Mouse (Mus musculus) hindbrain, embryonic 13.5 days (tissue): ENCODE data around the gene Capn15. TPM values are rescaled to one million over a fixed set of nuclear protein-coding genes. Genes with fewer than 3 reads are reported as not detected.

ENCODE experiments used
- ATAC-seq: fragments of 200-750 bp; cut with Nextera tagmentation; 2 replicates; pipeline ENCODE4 v1.8.0; 2017; ENCODE audit warnings: moderate TSS enrichment; ENCODE audit not compliant: low FRiP score
- H3K27ac ChIP-seq: fragments of 300-500 bp; sonication (generic); 2 replicates; pipeline ENCODE4 v1.5.1; 2015; ENCODE audit warnings: inconsistent platforms, mild to moderate bottlenecking, moderate library complexity
- H3K27me3 ChIP-seq: fragments of 300-500 bp; sonication (generic); 2 replicates; pipeline ENCODE4 v1.6.1; 2015; ENCODE audit warnings: mild to moderate bottlenecking, inconsistent platforms
- H3K36me3 ChIP-seq: fragments of 300-500 bp; sonication (generic); 2 replicates; pipeline ENCODE4 v1.6.1; 2015; ENCODE audit warnings: mild to moderate bottlenecking, inconsistent platforms
- H3K4me1 ChIP-seq: fragments of 300-500 bp; sonication (generic); replicated peaks from 2 replicates; pipeline ENCODE4 v1.6.1; 2015; ENCODE audit warnings: inconsistent platforms
- H3K4me2 ChIP-seq: fragments of 300-500 bp; sonication (generic); 2 replicates; pipeline ENCODE4 v1.6.1; 2015; ENCODE audit warnings: inconsistent platforms, mild to moderate bottlenecking, moderate library complexity
- H3K4me3 ChIP-seq: fragments of 300-500 bp; sonication (generic); 2 replicates; pipeline ENCODE4 v1.5.1; 2015; ENCODE audit warnings: mild to moderate bottlenecking, inconsistent platforms
- H3K9ac ChIP-seq: fragments of 300-500 bp; sonication (generic); 2 replicates; pipeline ENCODE4 v1.6.1; 2015; ENCODE audit warnings: mild to moderate bottlenecking, inconsistent platforms
- H3K9me3 ChIP-seq: fragments of 300-500 bp; sonication (generic); 2 replicates; pipeline ENCODE4 v1.6.1; 2016; ENCODE audit warnings: inconsistent platforms
- WGBS: fragments of 180-500 bp; shearing (Covaris S2); methylation state at CpG from one replicate; pipeline ENCODE4 v1.1.7; 2015; 5-methylcytosine and 5-hydroxymethylcytosine counted together
- polyA plus RNA-seq: library from polyadenylated mRNA; unstranded; fragments of >200 nt; fragmentation: Nextera tagmentation; extraction: Ambion mirVana; gene quantifications from 2 replicates; pipeline ENCODE4 v1.2.1, GENCODE M21; 2015

Gene Capn15
- polyA plus RNA-seq, 1 experiment from 2014 or later = 21.6 TPM

DNA sequence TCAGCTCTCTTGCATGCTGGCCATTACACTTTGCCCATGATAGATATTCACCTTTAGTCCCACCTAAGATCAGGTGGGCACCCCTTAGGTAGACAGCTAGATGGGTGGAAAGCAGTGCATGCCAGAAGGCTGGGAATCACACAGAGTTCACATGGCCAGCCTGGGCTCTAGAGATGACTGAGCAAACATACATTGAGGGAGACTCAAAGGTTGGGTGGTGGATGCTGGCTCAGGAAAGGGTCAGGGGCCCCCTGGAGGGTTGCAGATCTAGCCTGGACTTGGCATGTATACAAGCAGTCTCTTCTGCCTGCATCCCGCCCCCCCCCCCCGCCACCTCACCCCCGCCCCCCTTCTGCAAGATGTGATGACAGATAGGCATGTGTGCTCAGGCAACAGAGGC is 34.9 kb downstream of the Capn15 start:
- peaks cover 15% of the 10 kb centered on the region for H3K4me1 ChIP-seq
- no peak overlapping the region for H3K27ac ChIP-seq
- H3K27me3 ChIP-seq = peaks cover 54% of the 10 kb centered on the region
- 0 out of 2 replicates have a peak overlapping the region, but pooled peaks have one; percentile 56 for H3K4me2 ChIP-seq
- 7% methylated on average over 3 of the region's 3 CpGs for WGBS
- H3K4me3 ChIP-seq = no peak overlapping the region
- ATAC-seq = no peak
- no peak overlapping the region for H3K9ac ChIP-seq
- H3K9me3 ChIP-seq = no peaks in the 10 kb centered on the region
- H3K36me3 ChIP-seq = no peaks in the 10 kb centered on the region

- 70% methylated on average over 5 of the region's 5 CpGs for WGBS
- no peak for ATAC-seq
- Histone ChIP-seq H3K4me2 (no peak overlapping the region), H3K36me3 (no peaks in the 10 kb centered on the region), H3K9ac (no peak overlapping the region), H3K9me3 (no peaks in the 10 kb centered on the region), H3K4me3 (no peak overlapping the region), H3K27ac (no peak overlapping the region), H3K4me1 (peaks cover 15% of the 10 kb centered on the region), H3K27me3 (peaks cover 56% of the 10 kb centered on the region)
Observed at GRCm38 (mm10) chr17:25949981-25950380, 35.6 kb downstream of the Capn15 start.

DNA sequence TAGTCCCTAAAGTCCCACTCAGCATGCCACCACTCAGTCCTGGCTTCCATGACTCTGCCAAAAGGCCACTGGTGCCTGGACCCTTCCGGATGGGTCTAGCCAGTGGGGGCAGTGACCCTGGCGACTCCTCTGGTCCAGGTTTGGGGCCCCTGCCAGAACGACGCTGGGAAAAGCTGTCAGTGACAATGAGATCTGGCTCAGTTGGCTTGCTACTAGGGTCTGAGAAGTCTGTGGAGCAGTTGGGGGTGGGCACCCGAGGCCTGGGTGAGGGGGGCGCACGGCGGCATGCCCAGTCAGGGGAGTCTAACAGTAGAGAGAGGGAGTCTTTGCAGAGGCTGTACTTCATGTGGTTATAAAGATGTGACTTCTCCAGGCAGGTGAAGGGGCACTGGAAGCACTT is 37.5 kb downstream of the Capn15 start:
- H3K36me3 ChIP-seq = no peaks in the 10 kb centered on the region
- H3K9ac ChIP-seq = no peak overlapping the region
- ATAC-seq = no peak
- no peaks in the 10 kb centered on the region for H3K9me3 ChIP-seq
- H3K4me3 ChIP-seq = no peak overlapping the region
- H3K4me1 ChIP-seq = peaks cover 15% of the 10 kb centered on the region
- no peak overlapping the region for H3K4me2 ChIP-seq
- WGBS = 75% methylated on average over 8 of the region's 8 CpGs
- no peak overlapping the region for H3K27ac ChIP-seq
- H3K27me3 ChIP-seq = peaks cover 40% of the 10 kb centered on the region

- peaks cover 35% of the 10 kb centered on the region for H3K27me3 ChIP-seq
- H3K36me3 ChIP-seq = no peaks in the 10 kb centered on the region
- 92% methylated on average over 4 of the region's 4 CpGs for WGBS
- no peak overlapping the region for H3K9ac ChIP-seq
- H3K4me3 ChIP-seq = no peak overlapping the region
- ATAC-seq = no peak
- no peak overlapping the region for H3K4me2 ChIP-seq
- H3K27ac ChIP-seq = no peak overlapping the region
- H3K4me1 ChIP-seq = peaks cover 17% of the 10 kb centered on the region
- no peaks in the 10 kb centered on the region for H3K9me3 ChIP-seq
Observed at GRCm38 (mm10) chr17:25947576-25947975, 38.0 kb downstream of the Capn15 start.

DNA sequence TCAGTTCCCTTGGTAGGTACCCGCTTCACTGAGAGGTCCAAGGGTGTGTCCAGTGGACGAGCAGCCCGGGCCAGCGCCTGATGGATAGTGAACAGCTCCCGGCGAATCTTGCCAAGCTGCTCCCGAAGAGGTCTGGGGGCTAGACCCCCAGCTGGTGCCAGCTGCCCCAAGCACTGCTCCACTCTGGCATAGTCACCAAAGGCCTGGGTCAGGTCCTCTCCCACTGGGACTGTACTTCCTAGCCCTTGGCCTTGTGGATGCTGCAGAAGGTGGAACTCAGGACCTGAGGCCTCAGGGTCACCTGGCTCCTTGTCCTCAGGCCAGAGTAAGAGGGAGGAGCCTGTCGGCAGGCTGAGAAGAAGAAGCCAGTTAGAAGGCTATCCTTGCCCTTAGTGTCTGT is 38.7 kb downstream of the Capn15 start:
- H3K4me3 ChIP-seq = no peak overlapping the region
- H3K27me3 ChIP-seq = peaks cover 28% of the 10 kb centered on the region
- no peak overlapping the region for H3K27ac ChIP-seq
- H3K36me3 ChIP-seq = no peaks in the 10 kb centered on the region
- no peak overlapping the region for H3K9ac ChIP-seq
- no peak for ATAC-seq
- no peaks in the 10 kb centered on the region for H3K9me3 ChIP-seq
- 91% methylated on average over 8 of the region's 8 CpGs for WGBS
- no peak overlapping the region for H3K4me2 ChIP-seq
- H3K4me1 ChIP-seq = peaks cover 18% of the 10 kb centered on the region

- H3K9me3 ChIP-seq = no peaks in the 10 kb centered on the region
- peaks cover 15% of the 10 kb centered on the region for H3K4me1 ChIP-seq
- H3K27ac ChIP-seq = no peak overlapping the region
- 72% methylated on average over 7 of the region's 7 CpGs for WGBS
- peaks cover 23% of the 10 kb centered on the region for H3K27me3 ChIP-seq
- no peak overlapping the region for H3K4me3 ChIP-seq
- no peaks in the 10 kb centered on the region for H3K36me3 ChIP-seq
- no peak overlapping the region for H3K9ac ChIP-seq
- no peak overlapping the region for H3K4me2 ChIP-seq
- ATAC-seq = no peak
Observed at GRCm38 (mm10) chr17:25946349-25946748, 39.2 kb downstream of the Capn15 start.

DNA sequence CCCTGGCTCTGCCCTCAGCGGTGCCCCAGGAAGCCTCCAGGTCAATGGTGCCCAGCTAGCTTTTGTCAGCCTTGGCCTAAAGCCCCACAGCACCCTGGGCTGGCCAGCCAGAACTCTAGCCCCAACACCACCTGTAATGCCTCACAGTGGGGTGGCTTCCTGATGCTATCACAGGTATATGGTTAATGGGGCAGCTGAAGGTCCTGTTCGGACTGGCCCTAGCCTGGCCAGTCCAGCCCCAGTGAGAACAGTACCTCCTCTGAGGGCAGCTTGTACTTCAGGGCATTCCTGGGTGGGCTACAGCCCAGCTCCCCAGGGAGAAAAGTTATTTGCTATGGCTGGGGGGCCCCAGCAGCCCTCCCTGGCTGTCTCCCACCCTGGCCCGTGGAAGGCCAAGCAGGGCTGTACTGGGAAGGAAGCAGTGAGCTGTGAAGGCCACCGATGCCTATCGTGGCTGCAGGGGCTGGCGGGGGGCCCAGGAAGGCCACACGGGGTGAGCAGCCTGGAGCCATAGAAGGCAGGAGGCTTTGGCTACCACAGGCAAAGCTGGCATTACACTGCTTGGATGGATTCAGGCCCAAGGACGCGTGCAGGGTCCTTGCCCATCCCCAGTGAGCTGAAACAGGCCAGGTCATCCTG is 40.0 kb downstream of the Capn15 start:
- H3K4me3 ChIP-seq = no peak overlapping the region
- peaks cover 16% of the 10 kb centered on the region for H3K27me3 ChIP-seq
- no peak overlapping the region for H3K4me2 ChIP-seq
- no peaks in the 10 kb centered on the region for H3K9me3 ChIP-seq
- H3K4me1 ChIP-seq = peaks cover 18% of the 10 kb centered on the region
- no peaks in the 10 kb centered on the region for H3K36me3 ChIP-seq
- H3K9ac ChIP-seq = peak overlapping the region; percentile 51; the same call in 1 of the 2 replicates
- WGBS = 62% methylated on average over 9 of the region's 9 CpGs
- no peak for ATAC-seq
- no peak overlapping the region for H3K27ac ChIP-seq

DNA sequence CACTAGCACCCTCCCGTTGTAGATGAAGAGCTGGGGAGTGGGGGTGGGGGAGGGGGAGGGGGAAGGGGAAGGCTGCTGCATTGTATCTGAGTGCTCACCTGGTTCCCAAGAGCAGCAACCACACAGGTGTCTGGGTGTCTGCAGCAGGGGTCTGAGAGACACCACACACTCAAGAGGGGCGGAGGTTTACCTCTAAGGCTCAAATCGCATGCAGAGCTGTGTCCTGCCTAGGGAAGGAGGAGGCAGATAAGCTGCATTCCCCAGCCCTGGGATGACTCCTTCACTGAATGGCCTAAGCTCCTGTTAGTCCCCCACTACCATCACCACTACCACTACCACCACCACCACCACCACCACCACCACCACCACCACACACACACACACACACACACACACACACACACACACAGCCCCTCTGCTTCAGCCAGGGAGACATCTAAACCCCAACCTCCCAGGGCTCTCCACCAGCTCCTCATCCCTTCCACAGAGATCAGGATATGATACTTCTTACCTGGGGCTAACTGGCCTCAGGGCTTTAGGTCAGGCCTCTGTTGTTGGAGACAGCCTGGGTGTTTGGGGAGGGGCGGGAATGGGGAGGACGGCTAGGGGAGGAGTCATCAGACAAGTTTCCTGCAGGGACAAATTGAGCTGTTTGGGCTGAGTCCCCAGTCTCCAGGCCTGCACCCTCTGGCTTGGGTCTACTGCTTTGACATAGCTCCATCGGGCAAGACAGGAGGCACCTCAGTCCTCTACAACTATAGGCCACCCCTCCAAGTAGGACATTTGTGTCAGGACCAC is 41.0 kb downstream of the Capn15 start, which contains the start of the genes Pigq and Nhlrc4:
Gene Pigq, minus strand, starts transcription at position 571 of the 798 bp plus-strand sequence.
Gene Nhlrc4, minus strand, starts transcription at position 596 of the 798 bp plus-strand sequence.
- no peak for ATAC-seq
- no peaks in the 10 kb centered on the region for H3K36me3 ChIP-seq
- no peaks in the 10 kb centered on the region for H3K9me3 ChIP-seq
- no peak within 1 kb of the TSS for H3K4me3 ChIP-seq
- H3K4me2 ChIP-seq = no peak within 1 kb of the TSS
- peaks cover 5% of the 10 kb centered on the region for H3K27me3 ChIP-seq
- H3K27ac ChIP-seq = no peak within 1 kb of the TSS
- H3K4me1 ChIP-seq = peaks cover 28% of the 10 kb centered on the region
- peak within 1 kb of the TSS; percentile 51; the same call in 1 of the 2 replicates for H3K9ac ChIP-seq
- 74% methylated on average over 5 of the region's 6 CpGs for WGBS

- Histone ChIP-seq H3K4me1 (peaks cover 28% of the 10 kb centered on the region), H3K27me3 (peaks cover 3% of the 10 kb centered on the region; the same call in 1 of the 2 replicates), H3K27ac (no peak overlapping the region), H3K4me2 (no peak overlapping the region), H3K9ac (no peak overlapping the region), H3K9me3 (no peaks in the 10 kb centered on the region), H3K36me3 (peaks cover 4% of the 10 kb centered on the region), H3K4me3 (no peak overlapping the region)
- ATAC-seq = no peak
- 76% methylated on average over 9 of the region's 9 CpGs for WGBS
Observed at GRCm38 (mm10) chr17:25943769-25944168, 41.8 kb downstream of the Capn15 start.

- 86% methylated on average over 3 of the region's 3 CpGs for WGBS
- H3K9ac ChIP-seq = no peak overlapping the region
Observed at GRCm38 (mm10) chr17:25943221-25943620, 42.4 kb downstream of the Capn15 start.

GRCm38 (mm10) chr17:25942597-25943151 is 42.9 kb downstream of the Capn15 start:
- WGBS = 83% methylated on average over 2 of the region's 2 CpGs
- Histone ChIP-seq H3K4me3 (no peak overlapping the region), H3K4me2 (no peak overlapping the region), H3K9ac (no peak overlapping the region), H3K4me1 (peaks cover 28% of the 10 kb centered on the region), H3K36me3 (peaks cover 5% of the 10 kb centered on the region), H3K9me3 (no peaks in the 10 kb centered on the region), H3K27me3 (peaks cover 3% of the 10 kb centered on the region; the same call in 1 of the 2 replicates), H3K27ac (0 out of 2 replicates have a peak overlapping the region, but pooled peaks have one; percentile 87)
- no peak for ATAC-seq

More at GRCm38 (mm10) chr17:25943221-25943620, 42.4 kb downstream of the Capn15 start:
- peaks cover 3% of the 10 kb centered on the region; the same call in 1 of the 2 replicates for H3K27me3 ChIP-seq
- H3K4me1 ChIP-seq = peaks cover 28% of the 10 kb centered on the region
- ATAC-seq = no peak
- H3K36me3 ChIP-seq = peaks cover 5% of the 10 kb centered on the region
- H3K9me3 ChIP-seq = no peaks in the 10 kb centered on the region
- no peak overlapping the region for H3K4me2 ChIP-seq
- H3K4me3 ChIP-seq = no peak overlapping the region
- H3K27ac ChIP-seq = no peak overlapping the region

DNA sequence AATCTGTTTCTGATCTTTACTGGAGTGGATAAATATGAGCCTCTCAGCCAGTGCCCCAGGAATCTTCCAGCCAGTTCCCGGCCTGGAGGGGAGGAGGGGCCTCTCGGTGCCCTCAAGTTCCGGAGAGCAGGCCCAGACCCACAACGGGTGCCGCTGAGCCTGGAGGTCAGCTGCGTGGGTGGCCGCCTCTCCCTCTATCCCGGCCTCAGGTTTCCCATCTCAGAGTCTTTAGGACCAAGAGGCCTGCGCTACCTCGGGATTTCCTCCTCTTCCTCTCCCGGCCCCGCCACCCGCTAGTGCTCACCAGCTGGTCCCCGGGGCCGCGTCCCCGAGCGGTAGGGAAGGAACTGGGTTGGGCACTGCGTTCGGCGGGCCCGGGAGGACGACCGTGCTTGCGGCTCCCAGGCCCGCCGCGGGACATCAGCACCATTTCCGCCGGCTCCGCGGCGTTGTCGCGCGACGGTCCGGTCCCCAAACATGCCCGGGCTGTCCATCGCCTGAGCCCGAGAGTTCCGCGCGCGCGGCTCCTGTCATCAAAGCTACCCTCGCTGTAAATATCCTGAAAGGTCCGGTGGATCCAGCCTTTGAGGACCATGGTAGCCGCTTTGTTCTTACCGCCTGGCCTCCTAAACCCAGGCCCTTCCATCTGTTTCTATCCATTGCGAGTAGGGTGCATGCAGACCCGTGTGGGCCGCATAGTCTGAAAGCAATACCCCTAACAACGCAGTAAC is 43.9 kb downstream of the Capn15 start:
- WGBS = 3% methylated on average over 54 of the region's 54 CpGs
- peaks cover 15% of the 10 kb centered on the region for H3K36me3 ChIP-seq
- peak; percentile 67 for ATAC-seq
- H3K9ac ChIP-seq = peak overlapping the region; percentile 96
- H3K9me3 ChIP-seq = no peaks in the 10 kb centered on the region
- H3K4me1 ChIP-seq = peaks cover 28% of the 10 kb centered on the region
- H3K4me2 ChIP-seq = peak overlapping the region; percentile 79
- H3K27me3 ChIP-seq = peaks cover 3% of the 10 kb centered on the region; the same call in 1 of the 2 replicates
- peak overlapping the region; percentile 87 for H3K27ac ChIP-seq
- H3K4me3 ChIP-seq = peak overlapping the region; percentile 83
